Mouse (Mus musculus) layer of hippocampus, adult 9-11 months (tissue): Measurements from ENCODE around the gene Gtf3c6.
"Not testable (repeated sequence)": the region's sequence is repeated elsewhere in the genome, so short reads cannot be mapped to it uniquely, and the experiment has no call there.

Experiments
- DNase-seq: peaks from one replicate; pipeline ENCODE4 v3.0.0; 2022

Gene Gtf3c6

GRCm38 (mm10) chr10:40257414-40258255, at the start of gene Gtf3c6:
Gtf3c6 (minus strand) TSS chr10:40258108.
- DNase-seq: peak; percentile 93

- DNase-seq: no peak
These were observed 48.1 kb upstream of the Gtf3c6 start for GRCm38 (mm10) chr10:40305989-40306388.

- peak; percentile 99 for DNase-seq
These were observed 44.5 kb upstream of the Gtf3c6 start, which contains the start of gene Amd1 for GRCm38 (mm10) chr10:40302140-40302985. Amd1 (minus strand) TSS chr10:40302186.

DNA sequence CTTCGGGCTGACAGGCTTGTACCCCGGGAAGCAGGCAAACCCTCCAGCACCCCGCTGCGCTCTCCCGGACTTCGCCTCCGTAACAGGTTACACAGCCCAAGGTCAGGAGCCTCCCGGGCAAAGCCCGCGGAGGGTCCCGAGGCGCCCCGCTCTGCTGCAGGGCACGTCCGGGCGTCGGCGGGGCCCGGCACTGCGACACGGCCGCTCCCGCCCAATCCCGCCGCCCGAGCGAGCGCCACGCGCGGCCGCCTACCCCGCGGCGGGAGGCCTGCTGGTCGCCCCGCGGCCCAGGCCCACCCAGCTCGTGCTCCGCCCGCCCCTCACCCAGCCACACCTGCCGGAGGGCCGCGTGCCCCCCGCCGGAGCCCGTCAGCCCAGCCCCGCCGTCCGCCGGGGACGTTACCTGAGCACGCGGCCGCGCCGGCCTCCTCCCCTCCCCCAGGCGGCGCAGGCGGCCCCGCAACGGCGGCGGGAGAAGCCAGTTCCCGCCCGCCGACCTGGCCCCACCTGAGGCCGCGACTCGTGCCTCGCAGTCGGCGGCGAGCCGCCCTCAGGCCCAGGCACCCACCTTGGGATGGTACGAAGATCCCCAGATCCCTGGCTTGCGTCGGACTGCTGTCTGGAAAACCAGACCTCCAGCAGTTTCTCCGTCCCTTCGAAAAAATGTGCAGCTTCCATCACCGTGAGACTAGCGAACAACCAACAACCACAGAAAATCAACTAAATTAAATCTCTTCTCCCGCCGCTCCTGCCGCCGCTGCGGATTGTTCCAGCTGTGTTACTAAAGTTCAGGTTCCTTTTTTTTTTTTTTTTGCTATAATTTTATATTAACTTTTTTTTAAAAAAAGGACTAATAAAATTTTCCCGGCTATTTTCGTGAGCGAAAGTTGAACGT, 43.5 kb upstream of the Gtf3c6 start:
- DNase-seq: not testable (repeated sequence)

DNA sequence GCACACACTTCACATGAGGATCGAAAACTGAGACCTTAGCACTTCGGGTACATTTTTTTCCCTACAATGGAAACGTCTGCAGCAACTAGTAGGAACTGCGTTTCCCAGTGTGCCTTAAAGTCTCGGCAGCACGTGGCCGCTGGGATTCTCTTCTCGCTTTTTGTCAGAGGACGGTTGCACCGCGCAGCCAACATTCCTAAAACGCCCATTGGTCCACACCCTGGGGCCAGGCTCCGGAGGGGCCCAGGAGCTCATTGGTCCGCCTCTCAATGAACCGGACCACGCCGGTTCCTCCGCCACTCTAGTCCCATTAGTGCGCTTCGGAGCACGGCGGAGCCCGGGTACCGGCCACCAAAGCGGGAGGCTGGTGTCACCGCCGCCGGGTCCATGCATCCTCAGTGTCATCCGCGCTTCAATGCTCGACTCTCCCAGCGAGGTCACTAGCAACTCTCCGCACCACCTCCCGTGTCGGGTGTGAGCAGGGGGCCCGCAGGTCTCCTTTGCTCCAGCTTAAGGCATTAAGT, 42.8 kb upstream of the Gtf3c6 start:
- peak; percentile 90 for DNase-seq

DNA sequence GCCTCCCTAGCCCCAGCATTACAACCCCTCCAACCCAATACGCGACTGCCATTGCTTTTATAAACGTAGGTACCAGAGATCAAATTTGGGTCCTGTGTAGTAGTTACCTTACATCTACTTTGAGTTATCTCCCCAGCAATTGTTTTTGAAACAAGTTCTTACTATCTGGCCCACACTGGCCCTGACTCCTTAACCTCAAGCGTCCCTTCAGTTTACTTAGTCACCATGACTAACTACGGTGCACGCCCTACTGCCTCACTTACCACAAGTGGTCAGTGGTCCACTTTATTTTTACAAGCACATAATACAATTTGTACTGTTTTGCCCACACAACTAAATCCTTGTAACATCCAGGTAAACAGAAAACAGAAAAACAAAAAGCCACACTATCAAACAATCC, 34.7 kb upstream of the Gtf3c6 start:
- DNase-seq: no peak

- DNase-seq: no peak
These were observed 28.9 kb upstream of the Gtf3c6 start for GRCm38 (mm10) chr10:40286767-40287166.

- DNase-seq: no peak
These were observed 27.7 kb upstream of the Gtf3c6 start for GRCm38 (mm10) chr10:40285571-40285970.

- DNase-seq: no peak
These were observed 27.1 kb upstream of the Gtf3c6 start for GRCm38 (mm10) chr10:40284997-40285396.

GRCm38 (mm10) chr10:40284179-40284831, 26.4 kb upstream of the Gtf3c6 start:
- peak; percentile 59 for DNase-seq

DNA sequence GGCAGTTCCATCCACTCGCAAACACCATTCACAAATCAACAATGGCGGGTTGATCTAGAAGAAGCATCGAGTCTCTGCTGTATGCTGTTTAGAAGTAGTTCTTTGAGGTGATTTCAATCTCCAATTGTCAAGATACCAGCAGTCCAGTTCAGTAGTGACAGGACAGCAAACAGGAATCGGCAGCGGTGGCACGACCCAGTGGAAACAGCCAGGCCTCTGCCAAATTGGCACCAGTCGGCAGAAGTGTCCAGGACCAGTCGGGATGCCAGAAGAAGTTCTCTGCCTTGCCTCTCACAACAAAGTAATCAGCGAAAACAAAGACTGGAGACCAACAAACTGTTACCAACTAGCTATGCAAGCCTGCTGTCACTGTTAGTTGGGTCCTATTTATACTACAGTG, 25.7 kb upstream of the Gtf3c6 start:
- DNase-seq: no peak

GRCm38 (mm10) chr10:40281565-40281964, 23.7 kb upstream of the Gtf3c6 start:
- no peak for DNase-seq

- no peak for DNase-seq
These were observed 20.4 kb upstream of the Gtf3c6 start for GRCm38 (mm10) chr10:40278317-40278716.

GRCm38 (mm10) chr10:40275991-40276390, 18.1 kb upstream of the Gtf3c6 start:
- DNase-seq: peak; percentile 41

DNA sequence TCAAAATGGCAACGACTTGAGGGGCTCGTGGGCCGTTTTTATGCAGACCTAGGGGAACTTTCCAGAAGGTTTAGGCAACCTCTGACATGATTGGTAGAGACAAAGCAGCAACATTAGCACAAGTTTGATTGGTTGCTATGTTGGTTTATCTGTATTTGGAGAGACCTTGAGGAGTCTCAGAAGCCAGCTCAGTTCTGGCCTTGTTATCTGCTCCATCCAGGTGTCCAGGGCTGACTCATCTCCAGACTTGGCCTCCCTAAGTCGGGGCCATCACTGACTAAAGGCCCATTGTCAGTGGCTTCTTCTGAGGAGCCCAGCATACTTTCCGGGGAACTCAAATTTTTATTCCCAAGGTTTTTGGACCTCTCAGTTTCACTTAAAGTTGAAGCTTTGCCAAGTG, 16.0 kb upstream of the Gtf3c6 start:
- no peak for DNase-seq

GRCm38 (mm10) chr10:40271216-40271615, 13.3 kb upstream of the Gtf3c6 start:
- no peak for DNase-seq

DNA sequence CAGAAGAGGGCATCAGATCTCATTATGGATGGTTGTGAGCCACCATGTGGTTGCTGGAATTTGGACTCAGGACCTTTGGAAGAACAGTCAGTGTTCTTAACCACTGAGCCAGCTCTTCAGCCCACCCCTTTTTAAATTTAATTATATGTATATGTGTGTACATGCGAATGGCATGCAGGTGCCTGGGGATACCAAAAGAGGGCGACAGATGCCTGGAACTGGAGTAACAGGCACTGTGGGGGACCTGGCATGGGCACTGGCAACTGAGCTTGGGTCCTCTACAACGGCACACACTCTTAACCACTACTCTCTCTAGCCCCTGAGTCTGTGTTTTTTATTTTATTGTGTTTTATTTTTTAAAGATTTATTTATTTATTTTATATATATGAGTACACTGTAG, 7.0 kb upstream of the Gtf3c6 start:
- DNase-seq: no peak

DNA sequence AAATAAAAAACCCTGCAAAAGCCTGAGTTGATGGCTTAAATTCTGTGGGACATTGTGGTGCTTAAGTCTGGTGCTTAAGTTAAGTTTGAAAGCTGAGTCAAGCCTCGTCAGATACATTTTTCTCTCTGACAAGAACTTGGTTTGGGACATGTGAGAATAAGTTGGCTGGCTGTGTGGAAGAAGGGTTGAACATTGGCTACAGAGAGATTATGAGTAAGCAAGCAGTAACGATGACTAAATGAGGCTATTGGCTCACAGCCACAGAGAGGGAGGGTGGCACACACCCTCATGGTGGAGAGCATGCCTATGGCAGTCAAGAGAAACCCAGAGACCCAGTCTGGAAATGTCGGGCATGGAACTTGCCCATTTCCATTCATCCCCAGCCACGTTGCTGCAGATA, 5.8 kb upstream of the Gtf3c6 start:
- DNase-seq: no peak

- no peak for DNase-seq
These were observed 4.3 kb upstream of the Gtf3c6 start for GRCm38 (mm10) chr10:40262200-40262599.

GRCm38 (mm10) chr10:40260305-40260704, 2.4 kb upstream of the Gtf3c6 start:
- no peak for DNase-seq

DNA sequence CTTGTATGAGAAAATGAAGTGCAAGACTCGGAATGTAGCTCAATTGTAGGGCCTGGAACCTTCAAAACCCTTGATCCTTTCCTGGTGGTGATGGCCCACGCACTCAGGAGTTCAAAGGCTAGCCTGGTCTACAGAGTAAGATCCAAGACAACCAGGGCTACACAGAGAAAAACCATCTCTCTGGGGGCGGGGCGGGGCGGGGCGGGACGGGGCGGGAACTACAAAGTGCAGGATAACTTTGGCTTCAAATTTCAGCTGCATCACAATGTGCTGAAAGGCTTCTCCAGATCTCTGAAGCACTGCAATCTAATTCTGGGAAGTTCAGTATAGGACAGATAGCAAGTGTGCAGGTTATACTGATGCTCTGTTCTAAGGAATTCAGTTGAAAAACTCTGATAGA, 1.6 kb upstream of the Gtf3c6 start:
- no peak for DNase-seq

DNA sequence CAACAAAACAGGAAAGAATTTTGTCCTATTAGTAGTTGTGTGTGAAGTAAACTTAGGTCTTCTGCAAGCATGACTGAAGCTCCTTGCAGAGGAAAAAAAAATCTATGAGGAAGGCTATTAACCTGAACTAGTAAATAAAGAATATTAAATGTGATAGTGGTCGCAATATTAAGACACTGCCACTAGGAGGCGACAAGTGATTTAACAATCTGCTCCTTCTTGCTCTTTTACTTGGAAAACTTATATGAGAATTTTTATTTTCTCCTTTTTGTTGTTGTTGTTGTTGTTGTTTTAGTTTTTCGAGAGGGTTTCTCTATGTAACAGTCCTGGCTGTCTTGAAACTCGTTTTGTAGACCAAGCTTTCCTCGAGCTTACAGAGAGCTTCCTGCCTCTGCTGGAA, 1.1 kb upstream of the Gtf3c6 start:
- DNase-seq: peak; percentile 49
